Mouse (Mus musculus) bone marrow macrophage, adult 2 months (primary cell): ENCODE data around the gene Abhd2.

Experiments
- CTCF ChIP-seq: IDR thresholded peaks from 2 replicates; pipeline ENCODE4 v1.5.1; 2012; ENCODE audit warnings: low read depth, mild to moderate bottlenecking, low read length, moderate library complexity
- POLR2A ChIP-seq: IDR thresholded peaks from 2 replicates; pipeline ENCODE4 v1.6.1; 2012; ENCODE audit warnings: mild to moderate bottlenecking, low read depth, low read length, borderline replicate concordance

DNA sequence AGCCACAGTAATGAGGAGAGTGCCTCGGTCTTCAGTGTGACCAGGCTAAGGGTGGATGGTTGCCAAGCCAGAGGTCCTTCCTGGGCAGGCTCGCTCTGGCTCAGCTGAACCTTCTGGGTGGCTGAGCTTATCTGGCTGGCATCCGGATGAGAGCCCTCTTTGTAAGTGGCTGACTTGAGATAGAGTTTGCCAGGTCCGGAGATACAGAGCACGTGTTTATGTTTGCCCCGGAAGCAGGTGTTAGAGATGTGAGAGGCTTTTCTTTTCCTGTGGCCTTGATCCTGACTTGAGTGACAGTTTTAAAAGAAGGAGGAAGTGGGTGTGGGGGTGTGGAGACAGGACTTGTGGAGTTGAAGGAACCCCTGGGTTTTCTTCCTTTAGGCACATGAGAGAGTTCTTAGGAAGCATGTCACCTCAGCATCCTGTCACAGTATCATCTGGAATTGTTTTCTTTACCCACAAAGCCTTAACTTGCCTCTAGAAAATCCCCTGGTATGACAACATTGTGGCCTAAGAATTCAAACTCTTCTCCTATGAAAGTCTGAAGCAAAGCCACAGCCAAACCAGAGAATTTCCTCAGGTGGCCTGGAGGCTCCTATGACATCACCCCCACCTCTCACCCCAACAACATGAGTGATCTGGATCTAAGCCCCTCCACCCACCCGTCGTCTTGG lies 90.5 kb downstream of the Abhd2 start:
- TF ChIP-seq CTCF, result no peak
- no peak for TF ChIP-seq POLR2A
